Mouse (Mus musculus): ENCODE data around the gene 1700016K19Rik. TPM values are rescaled to one million over a fixed set of nuclear protein-coding genes. Genes with fewer than 3 reads are reported as not detected.

Gene 1700016K19Rik
- polyA plus RNA-seq, 1 experiment from 2014 or later, result not detected

DNA sequence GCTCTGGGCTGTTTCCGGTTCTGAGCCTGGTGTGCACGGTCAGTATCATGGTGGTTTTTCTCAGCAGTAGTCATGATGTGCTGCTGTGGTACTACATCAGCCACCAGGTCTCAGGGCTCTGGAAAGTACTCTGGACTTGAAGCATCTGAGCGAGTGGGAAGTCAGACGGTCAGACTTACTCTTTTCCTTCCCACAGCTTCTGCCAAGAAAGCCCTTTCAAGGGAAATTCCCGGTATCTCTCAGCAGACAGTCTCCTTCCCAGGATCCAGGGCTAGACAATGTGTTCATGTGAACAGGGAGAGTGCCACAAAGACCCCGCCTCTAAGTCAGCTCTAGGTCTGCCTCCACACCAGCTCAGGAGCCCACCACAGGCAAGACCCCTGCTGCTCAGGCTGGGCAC, 45.7 kb downstream of the 1700016K19Rik start:
- Histone ChIP-seq H3K27ac (ENCODE audit: low read depth, low read length) (no peak overlapping the region), H3K9me3 (ENCODE audit: control insufficient read depth, low read length) (no peaks in the 10 kb centered on the region), H3K4me3 (ENCODE audit: low read depth, low read length) (no peak overlapping the region), H3K4me2 (ENCODE audit: low read depth) (no peak overlapping the region), H3K4me1 (ENCODE audit: control insufficient read depth, insufficient read depth, low read length) (no peaks in the 10 kb centered on the region), H3K27me3 (ENCODE audit: control insufficient read depth, insufficient read depth, low read length) (no peaks in the 10 kb centered on the region), H3K9ac (ENCODE audit: low read length) (no peak overlapping the region), H3K36me3 (ENCODE audit: control insufficient read depth, insufficient read depth, low read length) (no peaks in the 10 kb centered on the region)
- no peak for ATAC-seq (ENCODE audit: insufficient read depth, low FRiP score, low TSS enrichment)
- WGBS, result 82% methylated on average over 6 of the region's 6 CpGs
- DNase-seq (ENCODE audit: low spot score), result no peak

DNA sequence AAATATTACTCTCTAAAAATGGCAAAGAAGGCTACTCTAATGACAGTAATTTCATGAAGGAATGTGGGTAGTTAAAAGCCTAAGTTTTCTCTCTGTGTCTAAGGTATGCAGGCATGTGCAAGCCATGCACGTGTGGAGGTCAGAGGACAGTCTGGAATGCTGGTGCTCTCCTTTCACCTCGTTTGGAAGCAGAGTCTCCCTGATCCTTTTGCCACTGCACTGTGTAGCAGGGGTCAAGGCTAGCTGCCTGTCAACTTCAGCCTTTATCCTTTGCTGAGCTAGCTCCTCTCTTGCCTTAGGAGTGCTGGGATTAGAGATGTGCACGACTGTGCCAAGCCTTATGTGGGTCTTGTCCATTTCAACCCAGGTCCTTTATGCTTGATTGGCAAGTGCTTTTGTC, 50.8 kb downstream of the 1700016K19Rik start:
- Histone ChIP-seq H3K9me3 (ENCODE audit: control insufficient read depth, low read length) (no peaks in the 10 kb centered on the region), H3K4me2 (ENCODE audit: low read depth) (no peak overlapping the region), H3K27me3 (ENCODE audit: control insufficient read depth, insufficient read depth, low read length) (no peaks in the 10 kb centered on the region), H3K36me3 (ENCODE audit: control insufficient read depth, insufficient read depth, low read length) (no peaks in the 10 kb centered on the region), H3K4me1 (ENCODE audit: control insufficient read depth, insufficient read depth, low read length) (no peaks in the 10 kb centered on the region), H3K9ac (ENCODE audit: low read length) (no peak overlapping the region), H3K4me3 (ENCODE audit: low read depth, low read length) (no peak overlapping the region), H3K27ac (ENCODE audit: low read depth, low read length) (no peak overlapping the region)
- ATAC-seq (ENCODE audit: insufficient read depth, low FRiP score, low TSS enrichment), result no peak
- WGBS, result 53% methylated on average over 3 of the region's 3 CpGs
- DNase-seq (ENCODE audit: low spot score), result no peak

DNA sequence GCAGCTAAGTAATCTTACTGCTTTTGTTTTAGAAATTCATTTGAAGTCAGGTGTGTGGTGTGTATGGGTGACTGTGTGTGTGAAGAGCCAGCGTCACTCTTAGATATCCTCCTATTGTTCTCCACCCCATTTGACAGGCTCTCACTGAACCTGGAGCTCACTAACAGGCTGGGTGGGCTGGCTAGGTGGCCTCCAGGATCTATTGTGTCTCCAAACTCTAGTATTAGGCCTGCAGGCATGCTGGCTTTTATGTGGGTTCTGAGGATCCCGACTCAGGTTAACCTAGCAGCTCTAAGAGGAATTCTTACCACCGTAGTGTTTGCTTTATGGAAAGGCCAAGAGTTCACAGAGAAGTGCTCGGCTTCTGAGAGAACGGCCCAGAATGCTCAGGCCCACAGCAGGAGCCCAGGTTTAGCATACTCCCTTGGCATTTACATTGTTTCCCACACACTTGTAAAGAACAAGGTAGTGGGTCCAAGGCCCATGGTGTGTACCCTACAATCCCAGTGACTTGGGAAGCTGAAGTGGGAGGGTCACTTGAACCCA, 51.3 kb downstream of the 1700016K19Rik start:
- Histone ChIP-seq H3K4me1 (ENCODE audit: control insufficient read depth, insufficient read depth, low read length) (no peaks in the 10 kb centered on the region), H3K9me3 (ENCODE audit: control insufficient read depth, low read length) (no peaks in the 10 kb centered on the region), H3K4me3 (ENCODE audit: low read depth, low read length) (no peak overlapping the region), H3K27ac (ENCODE audit: low read depth, low read length) (no peak overlapping the region), H3K36me3 (ENCODE audit: control insufficient read depth, insufficient read depth, low read length) (no peaks in the 10 kb centered on the region), H3K9ac (ENCODE audit: low read length) (no peak overlapping the region), H3K27me3 (ENCODE audit: control insufficient read depth, insufficient read depth, low read length) (no peaks in the 10 kb centered on the region), H3K4me2 (ENCODE audit: low read depth) (no peak overlapping the region)
- no peak for DNase-seq (ENCODE audit: low spot score)
- ATAC-seq (ENCODE audit: insufficient read depth, low FRiP score, low TSS enrichment), result no peak
- whole genome bisulfite sequencing, result 31% methylated on average over 5 of the region's 5 CpGs

DNA sequence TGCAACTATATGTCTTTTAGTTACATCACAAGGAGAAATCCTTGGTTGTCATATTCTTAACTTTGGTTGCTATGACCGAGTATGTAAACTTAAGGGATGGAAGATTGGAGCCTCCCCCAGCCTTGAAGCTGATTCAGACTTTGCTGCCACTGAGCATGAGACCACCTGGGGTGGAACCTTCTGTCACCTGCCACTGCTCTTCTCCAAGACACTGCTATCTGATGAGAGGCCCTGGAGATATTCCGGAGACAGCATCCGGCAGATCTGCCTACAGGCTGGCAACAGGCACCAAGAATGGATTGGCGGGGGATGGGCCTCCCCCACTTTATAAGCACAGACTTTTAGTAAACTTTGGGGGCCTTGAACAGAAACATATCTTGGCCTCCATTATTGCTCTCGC, 52.8 kb downstream of the 1700016K19Rik start:
- Histone ChIP-seq H3K4me1 (ENCODE audit: control insufficient read depth, insufficient read depth, low read length) (no peaks in the 10 kb centered on the region), H3K9me3 (ENCODE audit: control insufficient read depth, low read length) (no peaks in the 10 kb centered on the region), H3K4me2 (ENCODE audit: low read depth) (no peak overlapping the region), H3K9ac (ENCODE audit: low read length) (no peak overlapping the region), H3K27me3 (ENCODE audit: control insufficient read depth, insufficient read depth, low read length) (no peaks in the 10 kb centered on the region), H3K36me3 (ENCODE audit: control insufficient read depth, insufficient read depth, low read length) (no peaks in the 10 kb centered on the region), H3K27ac (ENCODE audit: low read depth, low read length) (no peak overlapping the region), H3K4me3 (ENCODE audit: low read depth, low read length) (no peak overlapping the region)
- DNase-seq (ENCODE audit: low spot score), result no peak
- no peak for ATAC-seq (ENCODE audit: insufficient read depth, low FRiP score, low TSS enrichment)
- WGBS, result 92% methylated on average over 5 of the region's 5 CpGs

Other genes with a start within 250 kb of the 1700016K19Rik start
- gene Doc2b, start 203.9 kb upstream of the 1700016K19Rik start, polyA plus RNA-seq (2014; fragmentation: Nextera tagmentation; extraction: Ambion mirVana), result 0.23 and 0.26 TPM in 2 replicates
- 1.2 and 2.0 TPM in 2 replicates for gene Rph3al, start 61.5 kb upstream of the 1700016K19Rik start, polyA plus RNA-seq (2014; fragmentation: Nextera tagmentation; extraction: Ambion mirVana)
- 22.9 and 24.3 TPM in 2 replicates for gene Rflnb, start 27.9 kb downstream of the 1700016K19Rik start, polyA plus RNA-seq (2014; fragmentation: Nextera tagmentation; extraction: Ambion mirVana)
- gene Vps53, start 179.7 kb downstream of the 1700016K19Rik start, polyA plus RNA-seq (2014; fragmentation: Nextera tagmentation; extraction: Ambion mirVana), result 50.1 and 50.8 TPM in 2 replicates
- 37.2 and 40.1 TPM in 2 replicates for gene Fam57a, start 179.8 kb downstream of the 1700016K19Rik start, polyA plus RNA-seq (2014; fragmentation: Nextera tagmentation; extraction: Ambion mirVana)
- gene Dbil5, start 217.7 kb downstream of the 1700016K19Rik start, polyA plus RNA-seq (2014; fragmentation: Nextera tagmentation; extraction: Ambion mirVana), result 0.46 TPM in 1 of 2 replicates, not detected in the other
- gene Gemin4, start 217.8 kb downstream of the 1700016K19Rik start, polyA plus RNA-seq (2014; fragmentation: Nextera tagmentation; extraction: Ambion mirVana), result 37.9 and 43.6 TPM in 2 replicates
- gene Mrm3, start 243.8 kb downstream of the 1700016K19Rik start, polyA plus RNA-seq (2014; fragmentation: Nextera tagmentation; extraction: Ambion mirVana), result 18.6 and 18.8 TPM in 2 replicates
- 116 and 118 TPM in 2 replicates for gene Glod4, start 243.8 kb downstream of the 1700016K19Rik start, polyA plus RNA-seq (2014; fragmentation: Nextera tagmentation; extraction: Ambion mirVana)

All from neural tube, embryonic 11.5 days (tissue).